ENCODE assay signal across 22 mouse cellular contexts in the genomic region with DNA sequence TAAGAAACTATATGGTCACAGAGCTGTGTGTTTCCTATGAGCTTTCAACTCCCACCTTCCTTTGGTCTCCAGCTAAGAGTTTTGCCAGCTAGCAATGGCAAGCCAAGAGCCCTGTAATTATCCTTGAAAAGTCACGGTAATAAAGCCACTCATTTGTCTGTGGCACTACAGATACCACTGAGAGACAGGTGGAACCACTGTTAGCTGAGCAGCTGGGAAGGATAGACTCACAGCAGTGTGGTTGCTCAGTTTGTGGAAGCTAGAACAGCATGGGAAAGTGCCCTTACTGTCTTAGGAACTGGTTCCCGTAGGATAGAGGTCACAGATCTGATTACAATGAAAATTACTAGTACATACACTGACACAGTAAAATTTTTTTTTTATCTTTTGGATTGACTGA. TPM values are rescaled to one million over a fixed set of nuclear protein-coding genes. Genes with fewer than 3 reads are reported as not detected.
DNase-seq lines count a peak whose midpoint lies in the region; ATAC-seq and TF ChIP-seq lines count a peak whose summit lies in the region.
"Had no signal": no experiment of that assay in that cellular context is flagged by ENCODE, and none has a peak within 500 bp of the region (broad histone marks: within the 10 kb centered on the region; RNA-seq: fewer than 3 reads in every experiment).

No protein-coding gene starts in this region.

- intact Hi-C loops in left cerebral cortex, adult 2 months (cut with DNase I), result no loop called here

- TF ChIP-seq CTCF in left cerebral cortex, adult 2 months (IDR thresholded peaks at IDR 0.05), result no peak

- H3K4me3 ChIP-seq in forebrain, embryonic 11.5 days (ENCODE audit: low read depth, low read length), result no peak overlapping the region
- no peak overlapping the region for H3K4me3 ChIP-seq in forebrain, embryonic 13.5 days
- H3K4me3 ChIP-seq in heart, embryonic 12.5 days, result no peak overlapping the region
- no peak overlapping the region for H3K4me3 ChIP-seq in myocyte
- no peak overlapping the region for H3K4me3 ChIP-seq in left cerebral cortex, adult 2 months

- H3K36me3 ChIP-seq in forebrain, embryonic 11.5 days (ENCODE audit: control insufficient read depth, insufficient read depth, low read length), result no peaks in the 10 kb centered on the region
- H3K36me3 ChIP-seq in forebrain, embryonic 13.5 days (ENCODE audit: poor library complexity, severe bottlenecking), result no peaks in the 10 kb centered on the region
- no peaks in the 10 kb centered on the region for H3K36me3 ChIP-seq in heart, embryonic 12.5 days
- H3K36me3 ChIP-seq in myocyte (ENCODE audit: control insufficient read depth, insufficient read depth), result no peaks in the 10 kb centered on the region
- H3K36me3 ChIP-seq: G1E had no signal

- WGBS in forebrain, embryonic 11.5 days, result 80% methylated on average over 2 of the region's 2 CpGs
- 68% methylated on average over 2 of the region's 2 CpGs for WGBS in forebrain, embryonic 13.5 days
- WGBS in heart, embryonic 12.5 days, result 69% methylated on average over 2 of the region's 2 CpGs

- no peaks in the 10 kb centered on the region for H3K79me2 ChIP-seq in myocyte (ENCODE audit: control insufficient read depth, insufficient read depth)

- H3K4me2 ChIP-seq in forebrain, embryonic 11.5 days (ENCODE audit: low read depth, low read length, severe bottlenecking), result no peak overlapping the region
- H3K4me2 ChIP-seq in forebrain, embryonic 13.5 days, result no peak overlapping the region
- H3K4me2 ChIP-seq in heart, embryonic 12.5 days, result no peak overlapping the region
- H3K4me2 ChIP-seq in myocyte (ENCODE audit: low read depth), result no peak overlapping the region

- DNase-seq in forebrain, embryonic 11.5 days (ENCODE audit: low spot score), result peak; percentile 1
- peak; percentile 48 for DNase-seq in heart, adult 11 months
- no peak for DNase-seq in left cerebral cortex, adult 2 months (ENCODE audit: extremely low spot score in 1 of 2, low spot score in 2 of 2)
- DNase-seq: adrenal gland, adult 2 months; adrenal gland, adult 8-10 months; adrenal gland, postnatal 10 days; adrenal gland, postnatal 14 days; adrenal gland, postnatal 25 days; adrenal gland, postnatal 36 days; B cell, adult 2 months; cerebellum, adult 11 months; cerebellum, adult 11-12 months; cerebellum, adult 18-20 months had no signal

- no peak overlapping the region for H3K9ac ChIP-seq in forebrain, embryonic 11.5 days (ENCODE audit: low read length)
- no peak overlapping the region for H3K9ac ChIP-seq in forebrain, embryonic 13.5 days
- no peak overlapping the region for H3K9ac ChIP-seq in heart, embryonic 12.5 days

- no peaks in the 10 kb centered on the region for H3K4me1 ChIP-seq in forebrain, embryonic 11.5 days (replicated peaks; ENCODE audit: control insufficient read depth, insufficient read depth, low read length)
- H3K4me1 ChIP-seq in forebrain, embryonic 13.5 days, result no peaks in the 10 kb centered on the region
- no peaks in the 10 kb centered on the region for H3K4me1 ChIP-seq in heart, embryonic 12.5 days (replicated peaks)

- no peak overlapping the region for H3K27ac ChIP-seq in forebrain, embryonic 11.5 days (ENCODE audit: low read depth, low read length)
- no peak overlapping the region for H3K27ac ChIP-seq in forebrain, embryonic 13.5 days
- H3K27ac ChIP-seq in heart, embryonic 12.5 days (ENCODE audit: poor library complexity, severe bottlenecking), result no peak overlapping the region
- no peak overlapping the region for H3K27ac ChIP-seq in left cerebral cortex, adult 2 months

- TF ChIP-seq POLR2A in myocyte (IDR thresholded peaks at IDR 0.05; ENCODE audit: insufficient read length, low read depth), result no peak

- no peak overlapping the region for H3ac ChIP-seq in myocyte (ENCODE audit: control insufficient read depth, insufficient read length)

- H3K9me3 ChIP-seq in forebrain, embryonic 11.5 days (ENCODE audit: control insufficient read depth, low read length), result no peaks in the 10 kb centered on the region
- no peaks in the 10 kb centered on the region for H3K9me3 ChIP-seq in forebrain, embryonic 13.5 days (replicated peaks)
- H3K9me3 ChIP-seq in heart, embryonic 12.5 days (replicated peaks), result no peaks in the 10 kb centered on the region
- H3K9me3 ChIP-seq: G1E had no signal

- no peaks in the 10 kb centered on the region for H3K27me3 ChIP-seq in forebrain, embryonic 11.5 days (ENCODE audit: control insufficient read depth, insufficient read depth, low read length)
- H3K27me3 ChIP-seq in forebrain, embryonic 13.5 days, result no peaks in the 10 kb centered on the region
- H3K27me3 ChIP-seq in heart, embryonic 12.5 days (replicated peaks), result 0 out of 2 replicates have a peak, but pooled peaks cover 6% of the 10 kb centered on the region
- H3K27me3 ChIP-seq in myocyte (ENCODE audit: control insufficient read depth, insufficient read depth, insufficient read length), result no peaks in the 10 kb centered on the region
- H3K27me3 ChIP-seq: CH12.LX, Patski had no signal

- no peak for ATAC-seq in forebrain, embryonic 11.5 days (replicated peaks; ENCODE audit: low FRiP score)
- no peak for ATAC-seq in forebrain, embryonic 13.5 days
- ATAC-seq in heart, embryonic 12.5 days (ENCODE audit: insufficient number of reproducible peaks, low FRiP score), result no peak
- ATAC-seq: activated CD4-positive, CD25-positive, alpha-beta regulatory T cell, adult 4 months; CD4-positive, CD25-positive, alpha-beta regulatory T cell, adult 4 months; Patski had no signal

TF ChIP-seq in myocyte, 11 proteins besides CTCF, POLR2A, EP300 and RAD21:
- TF ChIP-seq TCF12 (IDR thresholded peaks at IDR 0.05; ENCODE audit: insufficient read depth, poor library complexity, severe bottlenecking), result peak; percentile 59
- no peak for TF ChIP-seq USF1 (IDR thresholded peaks at IDR 0.05; ENCODE audit: low read depth)
- peak; percentile 74 for TF ChIP-seq TCF3 (IDR thresholded peaks at IDR 0.05; ENCODE audit: insufficient read length, low read depth)
- TF ChIP-seq MAX (IDR thresholded peaks at IDR 0.05; ENCODE audit: low read depth), result no peak
- peak; percentile 75 to 95 (median 89) for TF ChIP-seq MYOD1 (IDR thresholded peaks at IDR 0.05; ENCODE audit: control insufficient read depth in 1 of 3, insufficient read length in 2 of 3, low read depth in 2 of 3)
- TF ChIP-seq CEBPB (IDR thresholded peaks at IDR 0.05; ENCODE audit: insufficient read depth, poor library complexity, severe bottlenecking), result no peak
- no peak for TF ChIP-seq REST (IDR thresholded peaks at IDR 0.05; ENCODE audit: insufficient read depth, insufficient read length)
- peak; percentile 29 to 95 (median 90) for TF ChIP-seq MYOG (IDR thresholded peaks at IDR 0.05; ENCODE audit: control insufficient read depth in 1 of 3, insufficient read depth in 1 of 3, insufficient read length in 2 of 3, low read depth in 2 of 3)
TF ChIP-seq in myocyte: peak in this region for 4.

RNA-seq across cellular contexts. Expression of a gene that starts 26.5 kb away (rescaled TPM):
- polyA plus RNA-seq in forebrain, embryonic 11.5 days (2014; fragmentation: Nextera tagmentation; extraction: Ambion mirVana), result 84.7 and 97.4 TPM in 2 replicates
- 57.4 and 65.5 TPM in 2 replicates for polyA plus RNA-seq in forebrain, embryonic 13.5 days (2015; fragmentation: Nextera tagmentation; extraction: Ambion mirVana)
- polyA plus RNA-seq in heart, embryonic 12.5 days (2016; fragmentation: Nextera tagmentation; extraction: Ambion mirVana), result 10.1 and 11.8 TPM in 2 replicates
- polyA plus RNA-seq in myocyte (2012; fragmentation: generic; extraction: Trizol), result 13.3 TPM
- 1 to 10 TPM; 4.8 to 7.1 TPM for total RNA-seq in left cerebral cortex, adult 2 months (2021)
- total RNA-seq: G1E, MEL had no signal
- polyA plus RNA-seq: G1E had no signal

RNA-seq across cellular contexts. Expression of a gene that starts 45.9 kb away (rescaled TPM):
- polyA plus RNA-seq in forebrain, embryonic 11.5 days (2014; fragmentation: Nextera tagmentation; extraction: Ambion mirVana), result 32.7 and 33.6 TPM in 2 replicates
- polyA plus RNA-seq in forebrain, embryonic 13.5 days (2015; fragmentation: Nextera tagmentation; extraction: Ambion mirVana), result 37.1 and 42.2 TPM in 2 replicates
- 17.2 and 17.3 TPM in 2 replicates for polyA plus RNA-seq in heart, embryonic 12.5 days (2016; fragmentation: Nextera tagmentation; extraction: Ambion mirVana)
- 8.8 TPM for polyA plus RNA-seq in myocyte (2012; fragmentation: generic; extraction: Trizol)
- total RNA-seq in left cerebral cortex, adult 2 months (2021), result 10 to 100 TPM; 45.3 to 46.1 TPM

Comparison
In these comparisons a context has a peak if more than half of its experiments do, and no peak if none do; other contexts are left out.
1. DNase-seq: peak in forebrain, embryonic 11.5 days (single experiment) and heart, adult 11 months (single experiment); none in left cerebral cortex, adult 2 months (0 of 2).